Mouse (Mus musculus) cerebellum, postnatal 4 days (tissue): Measurements from ENCODE around the gene Tlx1.

Experiments used
- DNase-seq, 2 experiments: peaks; one replicate each; pipeline ENCODE4 v3.0.0; 2022; ENCODE audit warnings: low spot score in 2 of 2, mixed read lengths in 1 of 2

Gene Tlx1

DNA sequence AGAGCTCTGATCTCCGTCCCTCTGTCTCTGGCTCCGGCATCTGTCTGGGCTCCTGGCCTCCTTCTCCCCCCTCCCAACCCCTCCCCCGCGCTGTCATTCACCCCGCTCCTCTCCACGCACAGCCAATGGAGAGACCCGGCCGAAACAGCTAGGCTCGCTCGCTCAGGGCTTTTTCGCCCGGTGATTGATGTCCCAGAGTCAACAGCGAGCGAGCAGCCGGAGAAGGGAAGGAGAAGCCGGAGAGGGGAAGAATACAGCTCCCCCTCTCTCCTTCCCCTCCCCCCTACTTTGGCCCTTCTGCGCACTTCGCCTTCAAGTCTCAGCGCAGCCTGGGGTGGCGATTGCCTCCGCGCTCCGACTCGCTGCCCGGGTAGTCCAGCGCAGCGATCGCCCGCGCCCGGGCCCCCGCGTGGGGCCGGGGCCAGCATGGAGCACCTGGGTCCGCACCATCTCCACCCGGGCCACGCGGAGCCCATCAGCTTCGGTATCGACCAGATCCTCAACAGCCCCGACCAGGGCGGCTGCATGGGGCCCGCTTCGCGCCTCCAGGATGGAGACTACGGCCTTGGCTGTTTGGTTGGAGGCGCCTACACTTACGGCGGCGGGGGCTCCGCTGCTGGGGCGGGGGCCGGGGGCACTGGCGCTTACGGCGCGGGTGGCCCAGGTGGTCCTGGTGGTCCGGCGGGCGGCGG is at the start of gene Tlx1:
Tlx1 (plus strand) TSS at position 191 of the 692 bp plus-strand sequence.
- no peak for DNase-seq

DNA sequence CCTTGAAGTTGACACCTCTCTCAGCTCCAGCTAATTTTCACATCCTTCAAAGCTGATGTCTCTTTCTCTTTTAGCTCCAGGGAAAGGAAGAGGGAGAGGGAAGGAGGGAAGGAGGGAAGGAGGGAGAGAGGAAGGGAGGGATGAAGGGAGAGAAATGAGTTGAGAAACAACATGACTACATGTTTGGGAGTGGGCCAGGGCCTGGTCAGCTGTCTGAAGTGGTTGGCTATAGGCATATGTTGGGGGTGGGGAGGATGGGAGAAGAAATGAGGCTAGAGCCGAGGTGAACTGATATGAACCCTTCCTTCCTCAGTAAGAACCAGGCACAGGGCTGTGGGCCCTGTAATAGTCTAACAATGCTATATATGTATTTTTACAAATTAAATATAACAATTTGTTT is 44.9 kb upstream of the Tlx1 start:
- DNase-seq, result no peak

DNA sequence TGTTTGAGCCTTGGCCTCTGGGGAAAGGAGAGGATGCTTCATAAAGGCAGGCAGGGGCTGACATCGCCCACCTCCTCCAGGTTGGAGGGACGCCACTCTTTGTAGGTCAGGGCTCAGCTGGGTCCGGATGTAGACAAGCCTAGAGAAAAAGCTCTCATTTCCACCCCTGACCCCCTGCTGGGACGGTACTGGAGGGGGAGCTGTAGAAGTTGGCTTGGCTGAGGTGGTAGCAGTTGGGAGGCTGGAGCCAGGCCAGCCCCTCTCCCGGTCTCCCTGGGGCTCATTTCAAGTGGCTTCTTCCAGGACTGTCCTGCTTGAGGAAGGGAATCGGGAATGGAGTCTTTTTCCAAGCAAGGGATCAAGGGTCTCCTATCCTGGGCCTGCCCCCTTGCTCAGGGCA is 43.8 kb upstream of the Tlx1 start:
- peak in 1 of 2 experiments; percentile 22 for DNase-seq

DNA sequence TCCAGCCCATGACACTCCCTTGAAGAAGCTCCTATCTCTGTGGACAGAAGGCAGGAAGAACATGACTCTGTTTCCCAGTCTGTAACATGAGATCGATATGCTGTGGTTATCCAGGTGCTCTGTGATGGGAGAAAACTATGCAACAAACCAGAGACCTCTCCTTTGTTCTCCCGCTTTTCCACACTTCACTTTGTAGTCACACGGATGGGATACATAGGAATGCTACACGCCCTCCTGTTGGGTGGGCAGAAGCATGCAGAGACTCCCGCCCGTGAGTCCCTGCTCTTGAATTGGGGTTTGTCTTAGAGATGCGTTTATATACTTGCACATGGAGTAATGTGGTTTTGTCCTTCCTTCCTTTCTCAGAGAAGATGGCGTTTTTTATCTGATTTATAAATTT is 39.8 kb upstream of the Tlx1 start:
- DNase-seq, result no peak

DNA sequence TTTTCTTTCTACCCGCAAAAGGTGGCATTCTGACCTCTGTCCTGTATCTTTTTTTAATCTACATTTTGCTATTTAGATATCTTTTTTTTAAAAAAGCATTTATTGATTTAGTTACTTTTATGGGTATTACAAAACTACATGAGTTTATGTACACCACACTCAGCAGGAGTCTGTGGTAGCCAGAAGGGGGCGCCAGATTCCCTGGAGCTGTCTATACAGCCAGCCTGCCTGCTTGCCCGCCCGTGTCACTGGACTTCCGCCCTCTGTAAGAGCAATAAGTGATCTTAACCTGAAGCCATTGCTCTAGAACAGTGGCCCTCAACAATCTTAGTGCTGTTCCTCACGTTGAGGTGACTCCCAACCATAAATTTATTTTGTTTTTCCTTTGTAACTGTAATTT is 38.0 kb upstream of the Tlx1 start:
- DNase-seq, result no peak

DNA sequence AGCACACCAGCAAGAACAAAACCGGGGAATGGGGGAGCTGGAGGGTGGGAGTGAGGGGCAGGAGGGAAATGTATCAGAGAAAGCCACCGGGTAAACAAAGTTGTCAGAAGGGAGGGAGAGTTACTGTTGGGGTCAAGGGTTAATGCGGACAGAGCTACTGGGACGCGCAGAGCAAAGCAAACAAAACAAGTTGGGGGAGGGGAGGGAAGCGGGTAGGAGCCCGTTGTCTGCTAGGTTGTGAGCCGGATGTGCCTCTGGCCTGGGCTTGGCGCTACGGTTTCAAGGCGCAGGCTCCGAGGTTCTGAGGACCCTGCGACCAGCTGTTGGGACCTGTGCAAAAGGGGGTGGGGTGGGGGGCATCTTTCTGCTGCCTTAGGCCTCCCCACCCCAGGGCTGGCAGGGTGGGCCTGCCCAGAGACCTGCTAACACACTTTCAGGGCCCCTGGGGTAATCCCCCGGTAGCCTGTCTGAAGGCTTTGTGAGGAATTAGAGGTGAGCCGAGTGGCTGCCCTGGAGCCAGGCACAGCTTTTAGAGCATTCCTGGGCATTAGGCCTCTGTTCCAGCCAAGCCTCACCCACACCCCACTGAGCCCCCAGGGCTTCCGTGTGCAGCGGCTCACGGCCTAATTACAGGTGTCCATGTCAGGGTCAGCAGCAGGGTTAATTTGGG is 36.6 kb upstream of the Tlx1 start:
- DNase-seq, result no peak

DNA sequence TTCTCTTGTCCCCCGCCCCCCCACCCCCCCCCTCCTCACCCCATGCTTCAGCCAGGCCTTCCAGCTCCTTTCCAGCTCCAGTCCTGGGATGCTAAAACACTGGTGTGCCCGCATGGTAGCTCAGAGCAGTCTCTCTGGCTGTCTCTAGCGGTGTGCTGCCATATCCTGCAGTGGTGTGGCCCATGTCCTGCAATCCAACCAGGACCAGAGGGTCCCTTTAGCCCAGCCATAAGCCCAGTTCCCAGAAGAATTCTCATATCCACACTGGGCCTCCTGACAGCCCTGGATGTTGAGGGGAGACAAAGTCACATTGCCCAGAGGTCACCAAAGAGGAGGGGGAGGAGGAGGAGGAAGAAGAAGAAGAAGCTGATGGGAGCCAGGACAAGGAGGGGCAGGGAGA is 35.7 kb upstream of the Tlx1 start:
- no peak for DNase-seq

DNA sequence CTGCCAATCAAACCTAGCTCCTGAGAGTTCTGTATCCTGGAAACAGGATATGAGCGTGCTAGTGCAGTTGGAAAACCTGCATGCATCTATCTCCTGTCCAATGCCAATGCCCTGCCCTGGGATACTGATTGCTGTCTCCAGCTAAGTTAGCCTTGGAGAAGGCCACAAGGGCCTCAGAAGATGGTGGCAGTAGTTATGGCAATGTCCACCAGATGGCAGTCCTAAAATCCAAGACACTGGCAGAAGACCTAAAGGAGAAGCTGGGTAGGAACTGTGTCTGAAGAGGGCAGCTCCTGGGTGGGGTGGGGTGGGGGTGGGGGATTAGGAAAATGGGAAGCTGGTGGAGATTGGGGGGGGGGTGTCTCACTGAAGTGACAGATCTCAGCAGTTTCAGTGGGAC is 33.7 kb upstream of the Tlx1 start:
- peak in 1 of 2 experiments; percentile 32 for DNase-seq

DNA sequence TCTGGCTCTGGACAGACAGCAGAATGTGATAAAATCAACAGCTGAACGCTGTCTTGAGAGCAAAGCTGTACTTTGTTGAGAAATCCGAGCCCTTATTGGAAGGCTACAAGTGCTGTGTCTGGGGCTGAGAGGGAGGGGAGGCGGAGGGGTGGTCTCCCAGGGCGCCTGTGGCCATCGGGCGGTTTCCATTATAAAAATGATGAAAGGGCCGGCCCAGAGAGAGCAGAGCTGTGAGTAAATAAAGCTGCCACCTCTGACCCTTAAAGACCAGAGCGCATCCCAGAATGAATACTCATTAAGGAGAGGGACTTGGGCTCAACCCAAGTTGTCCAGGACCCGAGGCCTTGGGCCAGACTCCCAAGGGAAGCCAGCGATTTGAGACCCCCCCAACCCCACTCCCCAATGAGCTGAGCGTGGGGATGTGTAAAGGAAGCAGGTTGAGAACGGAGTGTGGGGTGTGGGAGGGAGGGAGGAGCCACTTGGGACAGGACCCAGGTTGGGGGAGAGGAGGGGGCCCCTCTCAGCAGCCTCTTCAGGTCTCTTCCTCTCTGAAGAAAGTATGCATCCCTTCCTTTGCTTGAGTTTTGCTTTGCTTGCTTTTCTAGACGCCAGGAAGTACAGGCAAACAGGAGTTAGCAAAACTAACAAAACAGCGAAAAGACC is 18.4 kb upstream of the Tlx1 start:
- no peak for DNase-seq

DNA sequence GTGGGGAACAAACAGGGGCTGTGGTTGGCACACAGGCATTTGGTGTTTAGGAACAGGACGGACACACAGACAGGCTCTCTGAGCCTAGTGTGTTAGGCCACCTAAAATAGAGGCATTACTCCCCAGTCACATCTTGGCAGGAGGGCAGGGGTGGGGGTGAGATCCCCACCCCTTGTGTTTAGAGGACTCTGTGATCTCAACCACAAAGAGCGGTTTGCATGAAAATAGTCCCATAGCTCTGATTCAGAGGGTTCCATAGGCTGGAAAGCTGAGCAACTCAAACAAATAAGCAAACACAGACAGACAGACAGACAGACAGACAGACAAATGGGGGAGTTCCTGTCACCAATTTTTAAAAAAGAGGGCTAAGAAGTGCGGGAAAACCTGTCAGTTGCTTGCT is 7.9 kb upstream of the Tlx1 start:
- DNase-seq, result no peak

DNA sequence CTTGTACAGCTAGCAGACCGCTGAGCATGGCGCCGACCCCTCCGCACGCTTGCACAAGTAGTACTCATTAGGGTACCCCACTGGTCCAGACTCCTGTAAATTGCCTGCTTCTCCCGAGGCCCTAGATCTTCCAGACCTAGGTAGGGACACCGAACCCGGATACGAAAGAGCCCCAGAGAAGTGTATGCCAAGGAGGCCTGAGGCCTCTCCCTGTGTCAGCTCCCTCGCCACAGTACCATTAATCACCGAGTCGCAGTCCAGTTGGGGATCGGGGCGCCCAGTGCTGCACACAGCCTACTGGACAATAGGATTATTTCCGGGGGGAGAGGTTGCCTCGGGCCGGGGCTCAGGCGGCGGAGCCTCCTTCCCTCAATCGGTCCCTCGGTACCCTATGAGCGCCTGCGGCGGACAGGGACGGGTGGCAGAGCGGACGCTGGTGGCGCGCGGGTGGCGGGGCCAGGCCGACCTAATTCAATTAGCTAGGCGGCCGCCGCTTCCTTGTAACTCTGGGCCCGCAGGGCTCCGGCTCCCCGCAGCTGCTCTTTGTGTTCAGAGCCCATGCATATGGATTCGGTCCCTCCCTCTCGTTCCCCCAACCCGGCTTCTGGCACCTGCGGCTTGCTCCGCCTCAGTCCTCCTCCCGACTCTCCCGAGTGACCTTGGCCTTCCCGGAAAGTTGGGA is 7.1 kb upstream of the Tlx1 start:
- DNase-seq, result no peak

DNA sequence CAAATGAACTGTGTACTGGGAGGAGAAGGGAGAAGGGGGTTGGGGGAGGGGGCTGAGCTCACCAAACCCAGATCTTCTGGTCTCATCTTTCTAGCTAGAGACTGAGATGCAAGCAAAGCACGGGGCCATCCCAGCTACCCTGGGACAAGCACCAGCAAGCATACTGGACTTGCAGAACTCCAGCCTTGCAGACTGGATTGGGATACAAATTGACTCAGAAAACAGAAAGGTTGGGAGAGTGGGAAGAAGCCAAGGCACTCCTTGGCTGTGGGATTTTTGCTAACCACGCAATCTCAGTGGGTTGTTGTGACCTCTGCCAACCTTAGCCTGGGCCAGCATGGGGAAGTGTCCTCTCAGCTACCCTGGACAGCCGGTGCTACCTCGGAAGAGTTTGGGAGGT is 3.4 kb upstream of the Tlx1 start:
- DNase-seq, result no peak

DNA sequence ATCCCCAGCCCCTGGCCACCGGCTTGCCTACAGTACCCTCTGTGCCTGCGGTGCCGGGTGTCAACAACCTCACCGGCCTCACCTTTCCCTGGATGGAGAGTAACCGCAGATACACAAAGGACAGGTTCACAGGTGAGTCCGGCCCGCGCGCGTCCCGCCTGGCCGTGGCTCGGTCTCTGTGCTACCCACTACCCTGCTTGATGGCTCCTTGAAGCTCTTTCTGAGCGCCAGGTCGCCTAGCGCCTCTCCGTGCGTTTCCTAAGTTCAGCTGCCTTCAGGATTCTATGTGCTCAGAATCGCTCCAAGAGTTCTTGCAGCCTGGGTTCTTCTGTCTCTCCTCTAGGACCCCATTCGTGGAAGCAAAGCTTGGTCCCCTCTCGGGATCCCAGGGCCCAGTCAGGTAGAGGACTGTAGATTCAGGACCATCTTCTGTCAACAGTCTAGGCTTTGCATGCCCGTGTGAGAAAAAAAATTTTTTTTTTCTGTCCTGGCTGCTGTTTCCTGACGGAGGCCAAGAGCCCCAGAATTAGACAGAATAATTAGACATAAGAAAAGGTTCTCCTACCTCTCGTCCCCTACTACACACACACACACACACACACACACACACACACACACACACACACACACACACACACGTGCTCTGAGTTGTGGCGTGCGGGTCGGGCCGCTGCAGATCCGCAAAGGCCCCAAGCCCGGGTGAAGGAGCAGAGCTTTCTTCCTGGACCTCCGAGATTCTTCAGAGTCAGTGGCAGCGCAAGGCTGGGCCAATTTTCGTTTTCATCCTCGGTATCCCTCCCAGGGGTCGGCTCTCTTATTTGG is 1.1 kb downstream of the Tlx1 start:
- DNase-seq, result no peak

DNA sequence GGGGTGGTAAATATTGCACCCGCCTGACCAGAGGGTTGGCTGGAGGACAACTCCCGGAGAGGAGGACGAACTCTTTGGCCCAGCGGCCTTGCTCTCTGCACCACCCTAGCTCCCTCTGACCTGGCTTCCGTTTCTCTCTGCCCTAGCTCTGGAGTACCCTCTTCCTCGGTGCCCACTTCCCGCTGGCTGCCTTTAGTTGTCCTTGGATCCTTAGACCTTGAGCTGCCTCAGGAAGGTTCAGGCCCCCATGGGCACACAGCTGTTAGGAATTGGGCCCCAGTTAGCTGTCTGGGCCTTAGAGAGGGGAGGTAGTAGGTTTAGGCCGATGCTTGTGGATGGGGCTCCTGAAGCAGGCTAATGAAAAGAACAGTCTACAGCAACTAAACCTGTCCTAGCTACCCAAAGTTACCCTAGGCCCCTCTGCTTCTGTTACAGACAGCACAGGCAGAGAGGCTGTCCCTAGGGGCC is 1.7 kb downstream of the Tlx1 start:
- DNase-seq, result no peak

DNA sequence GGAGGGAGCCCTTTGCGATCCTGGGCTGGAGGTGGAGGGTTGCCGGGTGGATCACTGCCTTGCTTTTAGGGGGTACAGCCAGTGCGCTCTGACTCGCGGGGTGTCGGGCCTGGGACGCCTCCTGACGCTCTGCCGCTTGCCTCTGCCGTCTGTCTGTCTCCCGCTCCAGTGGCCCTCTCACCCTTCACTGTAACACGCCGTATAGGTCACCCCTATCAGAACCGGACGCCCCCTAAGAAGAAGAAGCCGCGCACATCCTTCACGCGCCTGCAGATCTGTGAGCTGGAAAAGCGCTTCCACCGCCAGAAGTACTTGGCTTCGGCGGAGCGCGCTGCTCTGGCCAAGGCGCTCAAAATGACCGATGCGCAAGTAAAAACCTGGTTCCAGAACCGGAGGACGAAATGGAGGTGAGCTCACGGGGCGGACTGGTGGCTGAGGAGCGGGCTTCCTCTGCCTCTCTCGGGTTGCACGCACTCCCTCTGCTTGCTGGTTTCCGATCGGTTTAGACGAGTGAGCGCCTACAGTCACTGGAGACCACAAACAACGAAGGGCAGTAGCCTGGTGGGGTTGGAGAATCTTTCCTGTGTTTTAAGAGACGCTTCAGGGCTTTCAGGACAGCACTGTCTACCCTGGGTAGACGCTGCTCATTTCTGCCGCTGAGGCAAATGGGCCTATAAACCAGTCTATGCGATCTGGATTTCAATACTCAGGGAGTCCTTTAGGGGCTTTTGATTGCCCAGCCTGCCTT is 3.0 kb downstream of the Tlx1 start:
- DNase-seq, result no peak

DNA sequence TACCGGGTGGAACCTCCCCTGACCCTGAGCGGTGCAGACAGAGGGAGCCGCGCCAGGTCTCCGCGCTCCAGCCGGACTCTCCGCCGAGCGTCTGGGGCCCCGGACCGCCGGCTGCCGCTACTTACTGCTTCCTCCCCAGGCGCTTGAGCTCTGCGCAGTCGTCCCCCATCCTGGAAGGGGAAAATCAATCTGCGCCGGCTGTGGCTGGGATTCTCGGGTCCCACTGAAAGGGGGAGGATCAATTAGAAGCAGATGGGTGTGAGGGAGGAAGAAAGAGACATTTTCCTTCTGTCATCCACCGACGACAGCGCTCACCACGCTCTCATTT is 3.5 kb downstream of the Tlx1 start:
- no peak for DNase-seq

DNA sequence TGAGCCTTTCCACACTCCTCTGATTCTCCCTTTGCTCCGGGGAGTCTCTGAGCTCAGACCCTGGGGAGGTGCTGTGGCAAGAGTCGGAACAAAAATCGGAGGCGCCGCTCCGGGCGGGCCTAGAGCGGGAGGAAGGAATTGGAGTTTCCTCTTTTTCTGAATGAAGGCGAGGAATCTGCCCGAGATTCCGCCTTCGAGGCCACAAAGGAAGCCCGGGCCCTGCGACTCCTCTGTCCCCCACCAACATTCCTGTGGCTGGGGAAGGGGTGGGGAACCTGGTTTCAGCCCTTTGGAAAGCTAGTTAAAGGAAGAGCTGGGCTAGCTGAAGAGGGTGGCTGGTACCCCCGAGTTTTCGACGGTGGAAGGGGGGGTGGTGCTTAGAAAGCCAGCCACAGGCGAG is 4.0 kb downstream of the Tlx1 start:
- DNase-seq, result no peak

DNA sequence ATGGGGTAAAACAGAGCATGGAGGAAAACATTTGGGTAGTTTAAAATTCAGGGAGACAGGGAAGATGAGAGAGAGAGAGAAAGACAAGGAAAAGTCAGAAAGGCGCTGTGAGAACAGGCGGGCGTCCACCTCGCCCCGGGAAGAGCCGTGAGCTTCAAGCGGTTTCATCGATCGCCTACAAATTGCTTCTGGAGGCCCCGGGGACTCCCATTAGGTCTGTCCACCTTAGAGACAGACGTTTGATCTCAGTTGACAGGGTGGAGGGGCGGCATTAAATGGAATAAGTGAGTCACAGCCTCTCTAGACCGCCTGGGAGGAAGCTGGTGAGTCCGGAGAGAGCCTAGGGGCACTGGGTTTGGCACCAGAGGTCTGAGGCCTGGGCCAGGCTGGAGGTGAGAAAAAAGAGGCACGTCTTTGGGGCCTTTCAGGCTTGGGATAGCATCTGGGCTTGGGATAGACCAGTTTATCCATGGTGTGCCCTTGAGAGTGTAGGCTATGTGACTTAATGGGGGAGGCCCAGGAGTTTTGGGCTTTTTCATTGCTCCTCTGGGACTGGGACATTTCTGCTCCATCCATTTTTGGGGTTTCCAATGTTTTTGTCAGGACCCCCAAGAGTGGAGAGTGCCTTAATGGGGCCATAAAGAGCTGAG is 4.8 kb downstream of the Tlx1 start:
- DNase-seq, result no peak

DNA sequence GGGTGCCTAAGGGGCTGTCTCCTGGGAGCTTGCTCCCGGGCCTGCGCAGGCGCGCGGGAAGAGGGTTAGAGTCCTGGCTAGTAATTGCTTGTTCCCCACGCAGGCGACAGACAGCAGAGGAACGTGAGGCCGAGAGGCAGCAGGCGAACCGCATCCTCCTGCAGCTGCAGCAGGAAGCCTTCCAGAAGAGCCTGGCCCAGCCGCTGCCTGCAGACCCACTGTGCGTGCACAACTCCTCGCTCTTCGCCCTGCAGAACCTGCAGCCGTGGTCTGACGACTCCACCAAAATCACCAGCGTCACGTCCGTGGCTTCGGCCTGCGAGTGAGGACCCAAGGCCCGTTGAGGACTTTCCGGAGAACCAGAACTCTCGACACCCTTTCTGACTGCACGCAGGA is 5.3 kb downstream of the Tlx1 start:
- no peak for DNase-seq

DNA sequence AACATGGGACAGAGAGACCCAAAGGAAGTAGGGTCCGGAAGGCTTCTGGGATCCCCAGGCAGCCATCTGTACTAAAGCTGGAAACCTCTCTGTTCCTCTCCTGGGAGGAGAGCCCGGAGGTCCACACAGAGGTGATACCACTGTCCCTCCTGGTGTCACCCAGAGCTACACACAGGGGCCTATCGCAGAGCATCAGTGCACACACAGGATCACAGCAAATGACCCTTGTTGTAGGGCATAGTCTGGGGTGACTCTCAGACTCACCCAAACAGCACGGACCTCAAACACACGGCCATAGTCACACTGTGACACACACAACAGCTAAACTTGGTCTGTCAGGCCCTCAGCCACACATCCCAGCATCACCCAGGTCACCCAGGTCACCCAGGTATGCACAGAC is 5.9 kb downstream of the Tlx1 start:
- no peak for DNase-seq

DNA sequence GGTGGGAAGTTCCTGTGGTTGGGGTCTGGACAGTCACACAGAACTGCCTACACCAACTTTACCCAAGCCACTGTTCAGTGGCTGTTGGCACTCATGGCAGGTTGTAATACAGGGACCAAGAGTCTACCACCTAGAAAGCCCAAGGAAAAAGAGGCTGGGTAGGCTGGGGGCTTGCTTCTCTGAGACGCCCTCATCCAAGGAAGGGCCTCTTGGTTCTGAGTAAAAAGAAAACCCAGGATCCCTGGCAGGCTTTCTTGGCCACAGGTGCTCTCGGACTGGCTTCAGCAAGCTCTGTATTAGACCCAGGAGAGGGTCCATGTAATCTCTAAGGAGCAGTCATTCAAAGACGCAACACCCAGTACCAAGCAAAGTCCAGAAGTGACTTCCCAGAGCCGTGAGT is 7.7 kb downstream of the Tlx1 start:
- no peak for DNase-seq
